Mouse (Mus musculus) kidney, postnatal 10 days (tissue): ENCODE measurements at regions not wholly inside any gene's neighbourhood (a gene's known extent, or its start where the extent isn't known, plus 50 kb on each side); places are given as distances from the start of the nearest gene placed in this dataset.

Source experiments
- DNase-seq: peaks from one replicate; pipeline ENCODE4 v3.0.0; 2021; ENCODE audit warnings: mixed read lengths

DNA sequence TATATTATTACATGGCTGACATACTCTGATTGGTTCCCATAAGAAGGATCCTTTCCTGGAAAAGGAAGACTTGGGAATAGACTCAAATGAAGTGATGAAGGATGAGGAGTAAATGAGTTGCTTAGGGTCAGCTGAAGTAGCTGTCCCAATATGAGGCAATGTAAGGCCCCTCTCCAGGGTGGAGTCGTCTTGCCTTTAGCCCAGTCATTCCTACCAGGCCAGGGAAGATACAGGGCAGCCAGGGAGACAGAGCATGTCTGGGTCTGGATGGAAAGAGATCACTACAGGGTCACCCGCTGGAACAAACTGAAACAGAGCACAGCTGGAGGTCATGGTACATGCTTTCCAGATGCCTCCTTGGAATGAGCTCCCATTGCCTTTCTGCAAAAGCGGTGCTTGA is 364.2 kb downstream of the Osr1 start:
- DNase-seq, result no peak

DNA sequence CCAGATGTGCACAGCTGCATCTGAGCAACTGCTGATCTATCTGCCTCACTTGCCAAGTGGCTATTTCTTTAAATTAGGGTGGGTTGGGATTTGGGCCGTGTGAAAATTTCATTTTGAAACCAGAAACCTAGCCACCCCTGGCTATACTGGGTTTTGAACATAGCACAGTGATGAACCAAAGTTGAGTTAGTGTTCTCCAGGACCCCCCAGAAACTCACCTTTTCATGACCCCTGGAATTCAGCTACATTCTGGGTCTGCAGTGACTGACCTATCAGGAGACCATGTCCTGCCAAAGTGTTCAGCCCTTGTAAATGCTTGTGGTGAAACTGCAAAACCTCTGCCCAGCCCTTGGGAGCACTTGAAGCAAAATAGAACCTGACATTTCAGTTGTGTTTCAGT is 371.4 kb downstream of the Osr1 start:
- no peak for DNase-seq

DNA sequence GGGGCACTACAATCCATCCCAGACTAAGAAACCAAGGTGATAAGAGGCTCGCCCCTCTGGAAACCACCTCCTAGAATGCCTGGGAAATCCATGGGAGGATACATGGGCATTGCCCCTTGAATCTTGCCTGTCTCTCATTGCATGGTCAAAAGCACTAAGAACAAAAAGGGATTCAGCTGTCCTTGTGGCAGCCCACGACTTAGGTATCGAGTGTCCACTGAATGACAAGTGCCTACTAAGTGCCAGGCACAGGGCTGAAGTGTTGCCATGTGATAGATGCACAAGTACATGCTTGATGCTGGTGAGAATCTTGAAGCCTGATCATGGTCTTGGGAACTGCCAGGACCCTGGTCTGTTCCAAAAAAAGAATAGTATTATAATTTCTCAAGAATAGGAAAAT is 371.9 kb downstream of the Osr1 start:
- DNase-seq, result no peak

DNA sequence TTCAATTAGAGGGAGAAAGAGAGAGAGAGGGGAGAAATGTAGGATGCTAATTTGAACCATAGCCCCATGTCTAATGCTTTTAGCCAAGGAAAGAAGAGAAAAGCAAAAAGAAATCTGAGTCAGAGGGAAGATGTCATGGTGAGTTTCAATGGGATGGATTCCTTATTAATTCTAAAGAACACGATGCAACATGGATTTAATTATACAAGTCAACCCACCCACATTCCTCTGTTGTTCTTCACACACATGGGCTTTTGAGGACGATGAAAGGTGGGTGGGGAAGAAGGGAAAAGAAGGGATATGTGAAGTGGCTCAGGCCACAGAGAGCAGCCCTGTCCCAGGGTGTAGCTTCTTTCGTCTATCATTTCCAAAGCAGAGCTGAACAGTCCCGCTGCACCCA is 378.9 kb downstream of the Osr1 start:
- DNase-seq, result no peak

DNA sequence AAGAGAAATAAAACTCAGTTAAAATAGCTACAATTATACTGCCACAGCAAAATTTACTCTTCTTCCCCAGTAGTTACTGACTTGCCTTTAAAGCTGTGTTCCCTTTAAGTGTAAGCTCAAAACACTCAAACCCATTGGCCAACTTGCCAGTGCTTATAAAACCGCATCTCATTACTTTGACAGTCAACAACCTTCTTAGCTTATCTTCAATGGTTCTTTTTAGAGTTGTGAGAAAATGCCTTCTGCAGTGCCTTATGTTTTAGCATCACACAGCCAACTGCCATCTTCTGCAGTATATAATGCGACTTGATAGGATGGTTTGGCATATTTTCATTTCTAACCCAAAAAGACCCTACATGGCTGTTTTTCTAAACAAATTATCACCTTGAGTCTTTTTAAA is 382.5 kb downstream of the Osr1 start:
- DNase-seq, result no peak

DNA sequence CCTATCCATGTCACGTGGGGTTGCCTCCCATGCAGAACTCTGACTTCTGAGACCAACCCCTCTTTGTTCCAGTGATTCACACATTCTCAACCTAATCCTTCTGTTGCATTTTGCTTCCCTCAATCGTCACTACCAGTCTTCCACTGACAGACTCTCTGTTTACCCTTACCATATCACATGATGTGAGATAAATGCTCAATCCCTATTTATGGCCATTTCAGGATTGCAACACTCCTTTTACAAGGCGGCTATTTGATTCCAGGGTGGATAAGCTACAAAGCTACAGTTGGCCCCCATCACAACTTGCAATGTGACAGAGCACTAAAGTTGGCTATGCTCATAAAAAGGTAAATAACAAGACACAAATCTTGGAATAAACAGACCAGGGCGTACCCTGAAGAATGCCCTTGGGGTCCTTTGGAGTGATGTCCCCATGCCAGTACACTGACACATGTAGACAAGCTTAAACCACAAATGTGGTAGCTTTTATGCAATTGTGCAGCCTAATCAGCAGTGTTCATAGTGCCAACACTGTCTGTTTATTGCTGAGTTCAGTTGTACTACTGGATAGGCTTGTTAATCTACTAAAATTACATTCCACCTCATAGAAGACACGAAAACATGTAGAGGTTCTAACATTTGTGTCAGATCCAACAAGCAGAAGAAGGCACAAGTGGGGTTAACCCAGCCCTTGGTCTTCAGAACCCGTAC is 384.4 kb downstream of the Osr1 start:
- DNase-seq, result no peak

DNA sequence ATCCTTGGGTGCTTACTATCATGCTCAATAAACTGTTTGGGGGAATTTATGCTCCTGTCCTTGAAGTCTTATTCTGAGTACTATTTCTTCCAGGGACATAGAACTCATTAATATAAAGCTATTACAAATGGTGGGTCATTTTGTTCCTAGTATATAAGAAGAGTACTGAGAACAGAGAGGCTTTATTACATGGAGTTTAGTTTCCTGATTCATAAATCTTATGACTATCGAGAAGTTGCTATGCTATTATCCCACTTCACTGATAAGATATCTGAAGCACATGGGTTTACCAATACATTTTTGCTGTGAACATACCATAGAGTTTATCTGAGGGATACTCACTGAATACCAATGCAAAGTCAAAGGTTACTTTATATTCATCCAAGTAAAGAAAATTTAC is 399.5 kb downstream of the Osr1 start:
- DNase-seq, result no peak

DNA sequence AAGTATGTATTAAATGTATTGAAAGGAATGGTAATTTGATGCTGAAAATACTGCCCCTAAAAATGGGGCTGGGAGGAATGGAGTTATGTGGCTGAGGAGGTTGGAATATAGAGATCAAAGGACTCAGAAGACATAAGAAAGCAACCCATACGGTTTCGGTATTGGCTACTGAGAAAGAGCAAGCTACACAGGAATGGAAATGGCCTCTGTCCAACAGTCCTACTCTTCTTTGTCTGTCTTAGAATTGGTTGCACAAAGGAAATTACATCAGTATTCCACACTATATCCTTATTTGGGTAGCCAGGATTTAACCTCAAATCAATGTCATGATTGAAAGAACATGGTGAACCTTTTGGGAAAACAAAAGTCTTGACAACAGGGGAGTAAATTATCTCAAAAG is 399.0 kb upstream of the Nt5c1b start:
- no peak for DNase-seq

DNA sequence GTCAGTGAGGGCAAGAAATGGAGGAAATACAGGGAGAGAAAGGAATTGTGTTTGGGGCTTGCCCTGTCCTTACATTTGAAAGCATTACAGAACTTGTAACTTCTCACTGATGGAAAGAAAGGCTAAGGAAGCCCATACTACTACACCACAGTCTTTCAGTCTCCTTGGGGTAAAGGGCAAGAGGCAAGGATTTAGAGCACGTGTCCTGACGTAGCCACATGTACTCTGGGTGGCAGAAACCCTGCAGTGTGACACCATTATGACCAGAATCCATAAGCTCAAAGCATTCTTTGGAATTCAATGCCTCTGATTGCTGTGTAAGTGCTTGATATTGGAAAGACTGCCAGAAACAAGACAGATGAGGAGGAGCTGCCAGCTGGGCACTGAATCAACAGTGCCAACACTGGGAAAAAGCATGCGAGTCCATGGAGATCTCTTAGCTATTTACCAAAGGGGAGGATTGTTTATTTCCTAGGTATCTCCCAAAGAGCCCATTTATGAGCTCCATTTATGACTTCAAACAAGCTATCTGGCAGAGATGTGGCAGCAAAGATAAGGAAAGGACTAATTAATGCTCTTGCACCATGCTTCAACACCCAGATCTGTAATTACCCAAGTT is 391.2 kb upstream of the Nt5c1b start:
- DNase-seq, result no peak

DNA sequence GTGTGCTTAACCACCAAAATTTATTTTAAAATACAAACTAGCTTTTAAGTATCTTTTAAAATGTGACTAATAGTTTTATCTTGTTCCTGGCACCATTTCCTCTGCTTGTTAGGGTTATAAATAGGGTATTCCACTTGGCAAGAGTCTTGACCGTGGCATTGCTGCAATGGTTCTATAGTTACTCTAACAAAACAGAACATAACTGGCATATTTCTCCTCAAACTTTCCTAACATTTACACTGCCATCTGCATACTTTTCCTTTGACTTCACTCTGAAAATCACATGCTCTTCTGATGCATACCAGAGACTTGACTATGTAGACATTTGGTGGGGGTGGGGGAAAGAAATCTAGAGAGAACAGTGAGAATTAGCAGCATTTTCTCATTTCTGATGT is 390.7 kb upstream of the Nt5c1b start:
- DNase-seq, result no peak

DNA sequence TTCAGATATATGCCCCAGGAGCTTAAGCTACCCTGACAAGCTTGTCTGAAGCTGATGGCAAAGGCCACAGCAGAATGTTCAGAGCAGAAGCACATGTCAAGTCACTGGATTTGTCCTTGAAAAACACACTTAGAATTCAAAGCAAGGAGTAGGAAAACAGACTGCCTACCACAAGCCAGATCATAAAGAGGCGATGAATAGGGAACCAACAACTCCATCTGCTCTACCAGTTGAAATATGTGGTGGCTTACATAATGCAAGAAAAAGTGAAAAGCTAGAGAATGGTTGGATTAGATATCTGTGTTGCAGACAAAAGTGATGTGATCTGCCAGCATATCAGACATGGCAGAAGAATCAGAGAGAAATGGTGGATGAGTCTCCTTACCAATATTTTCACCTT is 378.5 kb upstream of the Nt5c1b start:
- no peak for DNase-seq

DNA sequence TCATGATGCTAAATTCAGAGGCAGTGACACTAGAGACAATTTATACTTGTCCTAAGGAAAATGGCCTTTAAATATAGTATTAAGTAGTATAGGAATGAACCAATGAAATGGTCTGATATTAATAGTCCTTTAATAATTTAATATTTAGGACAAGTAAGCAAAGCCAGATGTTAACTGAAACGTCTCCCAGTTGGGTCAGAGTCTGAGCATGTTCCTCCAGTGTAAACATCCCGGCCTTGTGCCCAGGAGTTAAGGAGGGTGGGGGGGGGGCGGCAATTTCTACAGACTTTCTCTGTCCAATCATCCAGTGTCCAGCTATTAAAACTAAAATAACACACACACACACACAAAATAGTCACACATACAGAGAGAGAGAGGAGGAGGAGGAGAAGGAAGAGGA is 374.1 kb upstream of the Nt5c1b start:
- no peak for DNase-seq

DNA sequence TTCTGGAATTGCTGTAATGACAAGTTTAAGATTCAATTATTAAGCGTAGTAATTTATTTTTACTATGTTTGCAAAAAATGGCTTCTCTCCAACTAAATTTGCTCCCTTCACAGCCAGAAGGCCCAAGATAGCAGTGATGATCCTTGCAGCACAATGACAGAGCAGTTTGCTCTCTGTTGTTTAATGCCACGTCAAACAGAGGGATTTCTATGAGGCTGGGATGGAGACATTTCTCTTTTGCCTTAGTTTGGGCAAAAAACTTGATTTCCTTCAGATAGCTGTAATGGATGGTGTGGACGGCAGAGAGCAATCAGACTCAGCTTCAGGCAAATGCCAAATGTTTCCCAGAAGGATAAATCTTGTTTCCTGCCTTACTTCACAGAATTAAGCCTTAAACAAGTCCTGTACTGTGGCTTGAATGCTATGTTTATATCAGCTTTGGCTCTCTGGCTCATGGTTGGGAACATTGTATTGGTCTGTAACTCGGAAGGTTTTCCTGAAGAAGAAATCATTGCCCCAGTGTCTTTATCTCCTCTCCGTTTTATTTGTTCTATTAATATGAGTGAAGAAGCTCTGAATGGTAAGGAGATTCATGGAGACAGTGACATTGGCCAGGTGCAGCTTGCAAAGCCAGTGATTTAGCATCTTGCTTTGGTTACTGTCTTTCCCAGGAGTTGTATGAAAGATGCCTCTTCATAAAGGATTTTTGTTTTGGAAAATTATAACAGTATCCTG is 373.2 kb upstream of the Nt5c1b start:
- DNase-seq, result no peak

DNA sequence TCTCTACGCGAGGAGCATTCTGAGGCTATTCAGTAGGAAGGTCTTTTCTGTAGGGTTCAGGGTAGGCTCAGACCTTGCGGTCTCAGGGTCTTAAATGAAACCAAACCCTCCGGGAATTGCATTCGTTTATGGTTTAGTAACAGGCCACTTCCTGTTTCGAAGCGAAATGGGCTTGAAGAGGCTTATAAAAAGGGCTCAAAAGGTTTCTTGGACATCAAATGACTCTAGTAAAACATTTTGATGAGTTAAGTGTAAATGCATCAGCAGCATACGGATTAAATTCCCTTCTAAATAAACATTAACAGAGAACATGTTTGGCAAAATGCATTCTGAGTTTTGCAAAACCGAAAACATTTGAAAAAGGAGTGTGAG is 372.6 kb upstream of the Nt5c1b start:
- DNase-seq, result peak; percentile 10

DNA sequence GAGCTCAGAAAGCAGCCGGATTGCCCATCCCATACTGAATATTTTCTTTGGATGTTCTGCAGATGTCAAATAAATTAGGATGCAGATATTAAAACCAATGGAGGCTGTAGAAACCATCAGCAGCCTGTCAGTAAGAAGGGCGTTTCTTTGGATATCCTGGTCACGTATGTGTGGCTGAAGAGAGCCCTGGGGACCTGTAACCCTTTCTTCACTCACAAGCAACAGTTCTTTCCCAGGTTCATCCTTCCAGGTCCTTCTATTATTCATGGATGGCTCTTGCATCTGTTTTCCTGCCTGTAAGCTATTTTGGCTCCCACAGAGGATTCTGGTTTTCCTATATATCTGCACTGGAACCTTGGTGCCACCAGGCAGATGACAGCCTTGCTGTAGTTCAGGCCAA is 372.2 kb upstream of the Nt5c1b start:
- DNase-seq, result no peak

DNA sequence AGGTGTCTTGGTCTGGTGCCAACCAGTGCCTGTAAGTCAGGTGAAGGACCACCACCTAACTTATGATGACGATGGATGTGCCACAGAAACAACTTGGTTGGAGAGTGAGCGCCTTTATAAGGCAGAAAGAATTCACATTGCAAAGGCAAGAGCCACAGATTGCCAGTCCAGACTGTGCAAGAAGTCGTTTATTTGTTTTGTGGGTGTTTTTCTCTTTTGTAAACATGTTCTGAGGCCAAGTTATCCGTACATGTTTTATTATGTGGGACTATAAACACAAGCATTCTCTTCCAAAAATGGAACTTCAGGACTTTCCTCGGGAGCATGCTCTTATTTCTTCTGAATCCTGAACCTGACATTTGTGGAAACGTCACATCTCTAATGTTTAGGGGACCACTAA is 369.8 kb upstream of the Nt5c1b start:
- DNase-seq, result no peak

DNA sequence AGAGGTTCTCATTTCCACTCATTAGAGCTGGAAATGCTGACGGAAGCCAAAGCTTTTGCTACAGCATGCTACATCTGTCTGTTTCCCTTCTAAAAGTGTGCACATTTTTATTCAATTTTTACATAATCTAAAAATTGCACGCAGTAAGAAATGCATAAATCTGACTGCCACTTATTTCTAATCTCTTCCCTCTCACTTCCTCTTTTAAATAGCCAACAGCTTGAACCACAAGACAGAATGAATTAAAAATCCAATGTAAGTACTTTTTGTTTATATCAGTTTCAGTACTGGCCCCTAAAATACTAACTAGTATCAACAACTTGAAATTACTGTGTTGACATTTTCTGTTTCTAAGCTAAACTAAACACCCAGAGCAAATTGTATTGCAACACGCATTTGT is 361.3 kb upstream of the Nt5c1b start:
- DNase-seq, result no peak

DNA sequence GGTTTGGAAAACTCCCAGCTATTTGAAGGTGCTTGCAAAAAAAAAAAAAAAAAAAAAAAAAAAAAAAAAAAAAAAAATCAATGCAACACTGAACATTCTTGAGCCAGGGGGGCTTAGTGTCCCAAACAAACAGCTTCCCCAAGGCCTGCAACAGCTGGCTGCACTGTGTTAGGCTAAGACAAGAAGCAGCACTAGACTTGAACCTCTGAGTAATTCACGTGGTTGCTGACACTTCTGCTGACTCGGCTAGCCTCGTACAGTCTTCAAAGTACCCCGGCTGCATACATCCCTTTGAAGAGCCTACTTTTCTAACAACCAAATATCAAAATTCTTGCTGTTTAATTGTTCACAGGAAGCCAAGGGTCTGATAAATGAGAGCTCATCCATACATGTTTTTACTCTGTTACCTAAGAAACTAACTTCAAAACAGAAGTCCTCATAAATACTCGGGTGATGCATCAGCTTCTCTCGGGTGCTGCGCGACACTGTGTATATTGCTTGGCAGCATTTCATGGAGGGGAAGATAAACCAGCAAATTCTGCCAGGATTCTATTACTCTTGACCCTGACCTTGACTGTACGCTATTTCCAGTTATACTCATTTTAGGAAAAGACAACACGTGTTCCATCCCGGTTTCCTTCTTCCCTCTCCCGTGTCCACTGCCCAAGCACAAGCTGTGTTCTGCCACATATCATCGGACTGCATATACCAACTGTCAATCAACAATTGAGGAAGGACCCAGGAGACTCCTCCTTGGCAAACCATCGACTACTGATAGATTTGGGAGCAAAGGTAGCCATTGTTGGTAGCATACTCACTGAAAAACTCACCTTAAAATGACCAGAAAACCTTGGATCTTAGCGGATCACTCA is 352.8 kb upstream of the Nt5c1b start:
- DNase-seq, result peak; percentile 11

DNA sequence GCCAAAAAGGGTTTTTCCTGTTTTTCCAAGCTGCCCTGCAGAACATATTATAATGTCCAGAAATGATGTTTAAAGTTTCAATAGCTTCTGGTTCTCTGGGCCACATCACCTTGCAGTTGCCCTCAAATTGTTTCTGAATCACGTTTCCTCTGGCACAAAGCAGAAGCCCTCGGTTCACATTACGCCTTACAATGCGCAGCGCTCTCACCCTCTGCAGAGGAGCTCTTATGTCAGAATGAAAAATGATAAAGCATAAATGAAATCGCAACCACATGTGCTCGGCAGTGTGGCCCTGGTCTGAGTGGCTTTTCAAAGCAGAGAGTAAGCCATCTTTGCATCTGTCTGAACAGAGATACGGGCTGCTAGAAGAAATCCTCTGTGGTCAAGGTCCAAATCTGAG is 334.3 kb upstream of the Nt5c1b start:
- no peak for DNase-seq

DNA sequence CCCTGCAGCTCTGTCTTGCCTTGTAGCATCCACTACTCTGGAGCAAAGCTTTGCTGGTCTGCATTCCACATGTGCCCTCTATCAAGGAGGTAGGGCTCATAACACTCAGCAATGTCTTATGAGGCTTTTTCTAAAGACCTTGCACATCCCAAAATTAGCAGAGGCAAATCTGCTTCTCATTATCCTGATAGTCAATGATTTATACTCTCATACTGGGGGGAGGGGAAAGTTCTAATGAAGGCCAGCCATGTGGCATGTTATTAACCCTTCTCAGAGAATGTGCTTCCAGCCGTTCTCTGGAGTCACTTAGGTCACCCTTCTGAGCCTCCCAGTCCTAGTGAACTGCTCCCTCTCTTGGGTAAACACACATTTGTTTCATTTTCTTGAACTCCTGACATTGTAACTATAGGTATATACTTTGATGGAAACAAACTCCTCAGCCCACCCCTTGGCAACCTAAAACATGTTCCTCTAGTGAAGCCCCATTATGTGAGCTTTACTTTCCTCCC is 307.7 kb upstream of the Nt5c1b start:
- DNase-seq, result no peak

DNA sequence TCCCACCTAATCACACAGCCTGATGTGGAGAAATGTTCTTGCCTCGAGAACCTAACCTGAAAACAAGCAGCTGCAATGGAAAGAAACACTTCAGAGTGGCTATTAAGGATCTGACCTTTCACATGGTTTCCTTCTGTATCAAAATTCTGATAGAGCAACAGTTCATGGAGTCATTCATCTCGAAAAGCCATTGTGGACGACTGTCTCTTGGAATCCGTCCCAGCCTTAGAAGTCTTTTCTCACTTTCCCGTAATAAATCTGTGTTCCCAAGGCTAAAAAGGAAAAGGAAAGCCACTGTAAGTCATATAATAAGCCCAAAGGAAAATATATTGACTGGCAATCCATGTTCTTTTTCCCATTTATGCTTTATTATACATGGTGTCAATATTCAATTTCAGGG is 291.4 kb upstream of the Nt5c1b start:
- DNase-seq, result peak; percentile 17

DNA sequence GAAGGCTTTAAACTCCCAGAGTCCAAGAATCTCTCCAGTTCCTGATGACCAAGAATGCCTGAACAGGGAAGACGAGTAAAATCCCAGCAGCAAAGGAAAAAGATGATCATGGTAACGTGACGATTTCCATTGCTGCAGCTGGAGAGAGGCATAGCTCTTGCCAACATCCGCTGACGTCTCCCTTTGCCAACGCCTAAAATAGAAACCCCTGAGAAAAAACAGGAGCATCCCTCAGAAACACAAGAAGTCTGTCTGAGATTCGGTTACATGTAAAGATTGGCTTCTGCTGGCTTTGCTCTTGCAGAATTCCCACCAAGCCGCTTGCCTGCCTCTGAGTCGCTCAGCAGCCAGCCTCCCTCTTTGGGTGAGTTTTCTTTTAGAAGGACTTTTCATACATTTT is 290.3 kb upstream of the Nt5c1b start:
- DNase-seq, result peak; percentile 10

DNA sequence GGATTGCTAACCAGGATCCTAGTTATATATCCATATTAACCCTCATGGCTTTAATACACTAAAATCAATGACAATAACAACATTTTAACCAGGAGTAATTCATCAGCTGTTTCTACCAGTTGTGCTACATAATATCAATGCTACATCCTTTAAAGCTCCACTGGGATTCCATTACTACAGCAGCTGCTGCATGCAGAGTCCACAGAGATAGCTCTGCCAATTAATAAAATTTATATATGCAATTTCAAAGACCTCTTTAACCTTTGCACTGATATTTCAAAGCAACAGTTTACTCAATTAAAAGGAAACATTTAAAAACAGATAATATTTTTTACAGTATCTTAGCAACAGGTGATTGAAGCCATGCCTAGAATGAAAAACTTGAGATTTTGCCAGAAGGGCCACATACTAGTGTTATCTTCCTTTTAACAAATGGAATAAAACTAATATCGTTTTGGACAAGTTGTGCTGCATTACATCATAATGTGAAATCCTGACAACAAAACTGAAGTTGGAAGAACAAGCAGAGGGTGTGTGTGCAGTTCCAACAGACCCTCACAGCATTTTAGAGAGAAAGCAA is 256.8 kb upstream of the Nt5c1b start:
- peak; percentile 8 for DNase-seq
